Mouse (Mus musculus) midbrain, embryonic 13.5 days (tissue): ENCODE measurements at regions not wholly inside any gene's neighbourhood (a gene's known extent, or its start where the extent isn't known, plus 50 kb on each side); places are given as distances from the start of the nearest gene placed in this dataset.

Experiments used
- ATAC-seq: fragments of 200-750 bp; cut with Nextera tagmentation; 2 replicates; pipeline ENCODE4 v1.8.0; 2017; ENCODE audit warnings: mild to moderate bottlenecking, moderate TSS enrichment, moderate library complexity
- H3K27ac ChIP-seq: fragments of 300-500 bp; sonication (generic); 2 replicates; pipeline ENCODE4 v1.5.1; 2015; ENCODE audit warnings: inconsistent platforms, mild to moderate bottlenecking, moderate library complexity
- H3K27me3 ChIP-seq: fragments of 300-500 bp; sonication (generic); 2 replicates; pipeline ENCODE4 v1.6.1; 2015; ENCODE audit warnings: mild to moderate bottlenecking, inconsistent platforms
- H3K36me3 ChIP-seq: fragments of 300-500 bp; sonication (generic); 2 replicates; pipeline ENCODE4 v1.6.1; 2015; ENCODE audit warnings: mild to moderate bottlenecking, inconsistent platforms
- H3K4me1 ChIP-seq: fragments of 300-500 bp; sonication (generic); replicated peaks from 2 replicates; pipeline ENCODE4 v1.6.1; 2015; ENCODE audit warnings: inconsistent platforms
- H3K4me2 ChIP-seq: fragments of 300-500 bp; sonication (generic); replicated peaks from 2 replicates; pipeline ENCODE4 v1.6.1; 2015; ENCODE audit warnings: moderate library complexity, mild to moderate bottlenecking, inconsistent platforms
- H3K4me3 ChIP-seq: fragments of 300-500 bp; sonication (generic); replicated peaks from 2 replicates; pipeline ENCODE4 v1.5.1; 2015; ENCODE audit warnings: mild to moderate bottlenecking, inconsistent platforms
- H3K9ac ChIP-seq: fragments of 300-500 bp; sonication (generic); replicated peaks from 2 replicates; pipeline ENCODE4 v1.6.1; 2015; ENCODE audit warnings: mild to moderate bottlenecking, inconsistent platforms
- H3K9me3 ChIP-seq: fragments of 300-500 bp; sonication (generic); 2 replicates; pipeline ENCODE4 v1.6.1; 2016; ENCODE audit warnings: mild to moderate bottlenecking, inconsistent platforms
- WGBS: fragments of 180-500 bp; shearing (Covaris S2); methylation state at CpG from one replicate; pipeline ENCODE4 v1.1.7; 2015; 5-methylcytosine and 5-hydroxymethylcytosine counted together

- Histone ChIP-seq H3K9me3 (no peaks in the 10 kb centered on the region), H3K4me3 (no peak overlapping the region), H3K9ac (no peak overlapping the region), H3K36me3 (no peaks in the 10 kb centered on the region), H3K27ac (no peak overlapping the region), H3K27me3 (no peaks in the 10 kb centered on the region), H3K4me2 (no peak overlapping the region), H3K4me1 (no peaks in the 10 kb centered on the region)
- 0 out of 2 replicates have a peak, but pooled peaks have one; percentile 34 for ATAC-seq
- 58% methylated on average over 5 of the region's 5 CpGs for WGBS
Observed at GRCm38 (mm10) chr17:16571403-16571802, 492.5 kb upstream of the Zfp960 start.

- Histone ChIP-seq H3K27me3 (no peaks in the 10 kb centered on the region), H3K4me3 (no peak overlapping the region), H3K9me3 (no peaks in the 10 kb centered on the region), H3K4me1 (no peaks in the 10 kb centered on the region), H3K9ac (no peak overlapping the region), H3K27ac (no peak overlapping the region), H3K36me3 (no peaks in the 10 kb centered on the region), H3K4me2 (no peak overlapping the region)
- WGBS, result 75% methylated on average over 1 of the region's 1 CpGs
- no peak for ATAC-seq
Observed at GRCm38 (mm10) chr17:16588791-16589190, 475.1 kb upstream of the Zfp960 start.

DNA sequence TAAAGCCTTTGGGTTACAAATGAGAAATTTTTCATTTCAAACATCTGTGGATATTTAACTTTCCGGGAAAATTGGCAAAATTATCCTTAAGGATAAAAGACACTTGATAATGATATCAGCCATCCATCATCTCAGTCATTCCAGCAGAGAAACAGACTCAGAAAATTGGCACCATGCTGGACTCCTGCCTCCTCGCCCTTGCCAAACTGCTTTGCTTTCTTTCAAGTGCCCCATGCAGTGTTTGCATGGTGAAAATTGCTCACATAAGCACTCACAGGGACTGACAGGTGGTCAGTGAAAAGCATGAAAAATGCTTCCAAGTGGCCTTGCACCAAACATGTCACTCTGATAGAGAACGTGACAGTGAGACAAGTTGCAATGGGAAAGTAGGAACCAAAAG is 464.2 kb upstream of the Zfp960 start:
- no peak overlapping the region for H3K4me2 ChIP-seq
- no peak overlapping the region for H3K27ac ChIP-seq
- H3K9me3 ChIP-seq, result no peaks in the 10 kb centered on the region
- no peaks in the 10 kb centered on the region for H3K36me3 ChIP-seq
- H3K4me1 ChIP-seq, result no peaks in the 10 kb centered on the region
- 59% methylated on average over 3 of the region's 3 CpGs for WGBS
- no peak for ATAC-seq
- H3K27me3 ChIP-seq, result no peaks in the 10 kb centered on the region
- no peak overlapping the region for H3K4me3 ChIP-seq
- H3K9ac ChIP-seq, result no peak overlapping the region

DNA sequence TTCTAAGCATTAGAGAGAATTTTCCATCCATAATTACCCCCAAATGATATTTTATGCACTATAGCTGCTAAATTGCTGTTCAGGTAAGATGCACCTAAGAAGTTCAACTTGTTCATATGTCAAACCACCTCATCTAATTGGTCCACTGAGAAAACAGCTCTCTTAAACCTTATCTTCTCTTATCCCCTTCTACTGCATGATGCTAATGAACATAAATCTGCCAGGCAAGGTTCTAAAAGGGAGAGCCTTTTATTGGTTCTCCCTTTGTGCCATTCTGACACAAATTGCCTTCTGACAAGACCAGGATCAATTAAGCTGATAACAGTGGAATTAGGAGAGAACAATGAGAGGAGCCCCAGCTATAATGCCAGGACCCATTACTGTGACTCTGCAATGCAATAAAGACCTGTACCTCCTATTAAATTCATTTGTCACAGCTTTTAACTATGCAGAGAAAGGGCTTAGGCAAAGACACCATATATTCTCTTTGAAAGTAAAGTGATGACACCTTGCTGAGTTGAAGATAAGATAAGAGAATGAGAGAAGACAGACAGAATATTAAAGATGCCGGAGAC is 451.4 kb upstream of the Zfp960 start:
- Histone ChIP-seq H3K4me2 (no peak overlapping the region), H3K27me3 (no peaks in the 10 kb centered on the region), H3K4me3 (no peak overlapping the region), H3K4me1 (no peaks in the 10 kb centered on the region), H3K36me3 (no peaks in the 10 kb centered on the region), H3K9ac (no peak overlapping the region), H3K27ac (no peak overlapping the region), H3K9me3 (no peaks in the 10 kb centered on the region)
- 0 out of 2 replicates have a peak, but pooled peaks have one; percentile 30 for ATAC-seq
- 62% methylated on average over 1 of the region's 1 CpGs for WGBS

DNA sequence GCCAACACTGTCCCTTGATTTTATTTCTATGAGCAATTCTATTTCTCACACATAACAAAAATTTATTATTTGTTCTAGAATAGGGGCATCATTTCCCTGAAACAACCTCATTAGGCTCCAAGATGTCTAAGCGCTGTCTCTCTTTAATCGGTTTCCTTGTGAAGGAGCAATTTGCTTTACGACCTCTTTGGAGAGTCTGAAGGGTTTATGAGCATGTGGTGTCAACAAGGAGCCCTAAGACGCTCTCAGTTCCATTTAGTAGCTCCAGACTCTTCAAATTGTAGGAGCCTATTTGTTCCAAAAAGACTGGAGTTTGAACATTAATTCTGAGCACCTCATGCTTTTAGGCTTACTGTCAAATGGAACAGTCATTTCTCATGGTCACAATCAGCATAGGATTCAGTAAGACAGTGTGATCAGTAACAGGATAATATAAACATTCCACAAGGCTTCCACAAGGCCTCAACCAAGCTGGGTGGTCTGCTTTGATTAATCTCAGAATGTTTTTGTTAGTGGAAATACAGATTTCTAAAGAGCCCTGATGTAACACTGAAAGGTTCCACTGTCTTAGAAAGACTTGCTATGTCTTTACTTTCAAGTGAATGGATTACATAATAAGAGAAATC is 441.9 kb upstream of the Zfp960 start:
- no peak overlapping the region for H3K9ac ChIP-seq
- no peaks in the 10 kb centered on the region for H3K4me1 ChIP-seq
- no peak overlapping the region for H3K4me2 ChIP-seq
- no peaks in the 10 kb centered on the region for H3K9me3 ChIP-seq
- WGBS, result 93% methylated on average over 4 of the region's 4 CpGs
- no peaks in the 10 kb centered on the region for H3K27me3 ChIP-seq
- H3K27ac ChIP-seq, result no peak overlapping the region
- ATAC-seq, result no peak
- H3K36me3 ChIP-seq, result no peaks in the 10 kb centered on the region
- H3K4me3 ChIP-seq, result no peak overlapping the region

GRCm38 (mm10) chr17:16629854-16630253 is 434.1 kb upstream of the Zfp960 start:
- H3K27me3 ChIP-seq, result no peaks in the 10 kb centered on the region

DNA sequence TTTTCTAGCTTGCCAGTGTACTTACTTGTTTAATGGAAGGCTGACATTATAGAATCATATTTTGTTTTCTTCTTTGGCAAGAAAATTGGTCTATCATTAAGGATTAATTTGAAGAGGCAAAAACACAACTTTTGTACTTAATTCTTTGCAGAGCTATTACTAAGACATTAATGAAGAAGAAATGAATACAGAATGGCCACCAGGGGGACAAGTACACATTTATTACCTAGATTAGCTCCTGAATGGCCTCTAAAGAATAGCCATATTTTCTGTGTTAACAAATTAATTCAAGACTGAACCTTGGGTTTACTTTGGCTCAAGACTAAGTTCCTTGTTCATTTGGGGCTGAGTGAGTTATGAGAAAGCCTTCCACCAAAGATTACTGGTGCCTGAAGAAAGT is 430.5 kb upstream of the Zfp960 start:
- no peak overlapping the region for H3K4me2 ChIP-seq
- no peaks in the 10 kb centered on the region for H3K4me1 ChIP-seq
- H3K27ac ChIP-seq, result no peak overlapping the region
- no peak for ATAC-seq
- no peaks in the 10 kb centered on the region for H3K27me3 ChIP-seq
- H3K36me3 ChIP-seq, result no peaks in the 10 kb centered on the region
- no peaks in the 10 kb centered on the region for H3K9me3 ChIP-seq
- H3K9ac ChIP-seq, result no peak overlapping the region
- no peak overlapping the region for H3K4me3 ChIP-seq

More at GRCm38 (mm10) chr17:16629854-16630253, 434.1 kb upstream of the Zfp960 start:
- WGBS, result 87% methylated on average over 1 of the region's 1 CpGs
- no peaks in the 10 kb centered on the region for H3K9me3 ChIP-seq
- no peak overlapping the region for H3K27ac ChIP-seq
- H3K4me3 ChIP-seq, result no peak overlapping the region
- no peak for ATAC-seq
- H3K9ac ChIP-seq, result no peak overlapping the region
- H3K4me1 ChIP-seq, result no peaks in the 10 kb centered on the region
- H3K36me3 ChIP-seq, result no peaks in the 10 kb centered on the region
- H3K4me2 ChIP-seq, result no peak overlapping the region

GRCm38 (mm10) chr17:16637463-16637862 is 426.4 kb upstream of the Zfp960 start:
- Histone ChIP-seq H3K27me3 (no peaks in the 10 kb centered on the region), H3K4me3 (no peak overlapping the region), H3K4me2 (no peak overlapping the region), H3K36me3 (no peaks in the 10 kb centered on the region), H3K9ac (no peak overlapping the region), H3K9me3 (no peaks in the 10 kb centered on the region), H3K27ac (no peak overlapping the region), H3K4me1 (no peaks in the 10 kb centered on the region)
- no peak for ATAC-seq

DNA sequence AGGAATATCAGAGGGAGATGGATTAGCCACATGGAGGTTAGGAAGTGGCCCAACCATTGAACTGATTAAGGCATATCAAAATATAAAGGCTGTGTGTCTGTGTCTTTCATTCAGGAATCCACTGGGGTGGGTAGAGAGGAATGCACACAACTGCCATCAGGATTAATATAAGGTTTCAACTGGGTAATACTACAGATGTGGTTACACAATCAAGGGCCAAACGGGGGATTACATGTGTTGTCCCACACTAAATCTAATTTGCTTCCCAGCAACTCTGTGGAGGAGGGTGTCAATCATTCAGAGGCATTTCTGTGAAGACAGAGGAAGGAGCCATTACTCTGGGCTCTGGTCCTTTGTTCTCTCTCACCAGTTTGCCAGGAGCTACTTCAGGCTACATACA is 416.0 kb upstream of the Zfp960 start:
- WGBS, result 47% methylated on average over 1 of the region's 1 CpGs
- Histone ChIP-seq H3K9ac (no peak overlapping the region), H3K4me1 (no peaks in the 10 kb centered on the region), H3K27me3 (no peaks in the 10 kb centered on the region), H3K4me3 (no peak overlapping the region), H3K36me3 (no peaks in the 10 kb centered on the region), H3K9me3 (no peaks in the 10 kb centered on the region), H3K4me2 (no peak overlapping the region), H3K27ac (no peak overlapping the region)
- ATAC-seq, result no peak

GRCm38 (mm10) chr17:16665253-16665652 is 398.7 kb upstream of the Zfp960 start:
- Histone ChIP-seq H3K4me2 (no peak overlapping the region), H3K9me3 (no peaks in the 10 kb centered on the region), H3K27me3 (no peaks in the 10 kb centered on the region), H3K4me3 (no peak overlapping the region), H3K27ac (no peak overlapping the region), H3K9ac (no peak overlapping the region), H3K4me1 (peaks cover 7% of the 10 kb centered on the region), H3K36me3 (no peaks in the 10 kb centered on the region)
- no peak for ATAC-seq

DNA sequence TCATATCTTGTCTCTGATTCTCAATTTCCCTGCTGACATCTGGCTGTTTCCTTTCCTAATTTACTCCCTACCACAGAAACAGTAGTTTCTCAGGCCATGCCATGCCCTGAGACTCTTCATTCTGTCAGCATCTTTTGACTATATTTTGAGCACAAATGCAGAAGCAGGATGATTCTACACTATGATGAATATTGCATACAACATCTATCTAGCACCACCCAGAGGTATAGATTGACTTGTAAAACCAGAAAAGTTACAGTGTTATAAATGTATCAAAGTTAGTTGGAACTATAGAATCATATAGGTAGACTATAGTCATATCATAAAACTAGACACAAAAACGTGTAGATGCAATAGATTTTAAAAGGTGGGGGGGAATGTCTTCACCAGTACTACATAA is 396.3 kb upstream of the Zfp960 start:
- H3K4me1 ChIP-seq, result peaks cover 7% of the 10 kb centered on the region
- WGBS, result 81% methylated on average over 1 of the region's 1 CpGs

DNA sequence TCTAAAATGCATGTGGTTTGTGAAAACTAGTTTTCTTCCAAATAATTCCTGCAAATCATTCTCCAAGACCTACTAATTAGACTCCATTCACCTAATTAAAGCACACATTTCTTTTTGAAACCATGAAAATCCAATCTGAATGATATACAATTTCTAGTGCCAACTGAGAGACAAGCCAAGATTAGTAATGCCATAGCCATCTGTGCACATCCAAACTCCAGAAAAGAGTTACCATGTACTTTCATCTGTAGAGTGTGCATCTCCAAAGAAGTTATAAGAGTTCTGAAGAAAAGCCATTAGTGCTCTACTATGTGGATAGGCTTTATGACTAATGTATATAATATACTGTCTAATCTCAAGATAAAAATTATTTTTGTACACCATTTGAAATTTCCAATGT is 359.7 kb upstream of the Zfp960 start:
- H3K4me2 ChIP-seq, result no peak overlapping the region
- no peaks in the 10 kb centered on the region for H3K27me3 ChIP-seq
- ATAC-seq, result no peak
- no peak overlapping the region for H3K27ac ChIP-seq
- H3K36me3 ChIP-seq, result no peaks in the 10 kb centered on the region
- H3K9ac ChIP-seq, result no peak overlapping the region
- H3K9me3 ChIP-seq, result no peaks in the 10 kb centered on the region
- no peaks in the 10 kb centered on the region for H3K4me1 ChIP-seq
- H3K4me3 ChIP-seq, result no peak overlapping the region

More for the DNA sequence above, 396.3 kb upstream of the Zfp960 start:
- Histone ChIP-seq H3K27ac (no peak overlapping the region), H3K9me3 (no peaks in the 10 kb centered on the region), H3K4me2 (no peak overlapping the region), H3K36me3 (no peaks in the 10 kb centered on the region), H3K9ac (no peak overlapping the region), H3K27me3 (no peaks in the 10 kb centered on the region), H3K4me3 (no peak overlapping the region)
- ATAC-seq, result no peak

DNA sequence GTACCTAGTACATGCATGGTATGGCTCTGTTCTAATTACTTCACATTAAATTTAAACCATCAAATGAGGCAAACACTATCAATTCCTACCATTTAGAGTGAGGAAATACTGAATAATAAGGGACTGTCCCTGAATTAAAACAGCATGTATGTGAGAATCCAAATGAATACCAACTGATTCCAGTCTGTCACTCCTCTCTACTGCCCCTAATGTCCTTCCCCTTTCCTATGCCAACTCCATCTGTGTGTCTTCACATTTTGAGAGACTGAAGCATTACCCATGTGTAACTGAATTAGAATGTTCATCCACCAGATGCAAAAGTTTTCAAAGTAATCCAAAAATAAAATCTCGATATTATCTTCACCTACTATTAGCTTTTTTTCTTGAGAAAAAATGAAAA is 358.0 kb upstream of the Zfp960 start:
- H3K4me2 ChIP-seq, result no peak overlapping the region
- no peak for ATAC-seq
- 92% methylated on average over 1 of the region's 1 CpGs for WGBS

More for the DNA sequence above, 358.0 kb upstream of the Zfp960 start:
- no peak overlapping the region for H3K9ac ChIP-seq
- no peaks in the 10 kb centered on the region for H3K27me3 ChIP-seq
- H3K36me3 ChIP-seq, result no peaks in the 10 kb centered on the region
- no peaks in the 10 kb centered on the region for H3K4me1 ChIP-seq
- H3K9me3 ChIP-seq, result no peaks in the 10 kb centered on the region
- H3K4me3 ChIP-seq, result no peak overlapping the region
- H3K27ac ChIP-seq, result no peak overlapping the region
